Mouse (Mus musculus): ENCODE measurements around the gene Ube2e1. TPM values are rescaled to one million over a fixed set of nuclear protein-coding genes. Genes with fewer than 3 reads are reported as not detected.

Gene Ube2e1
- 78.6 and 79.2 TPM in 2 replicates for total RNA-seq (2021)
- long read RNA-seq, transcript Ube2e1-201 (6 exons, 1,408 nt): major isoform, 18 of 26 reads
- long read RNA-seq, partial matches to known transcripts: 1 of 26 reads
- long read RNA-seq, other reads (novel, unspliced or antisense): 7 of 26 reads

DNA sequence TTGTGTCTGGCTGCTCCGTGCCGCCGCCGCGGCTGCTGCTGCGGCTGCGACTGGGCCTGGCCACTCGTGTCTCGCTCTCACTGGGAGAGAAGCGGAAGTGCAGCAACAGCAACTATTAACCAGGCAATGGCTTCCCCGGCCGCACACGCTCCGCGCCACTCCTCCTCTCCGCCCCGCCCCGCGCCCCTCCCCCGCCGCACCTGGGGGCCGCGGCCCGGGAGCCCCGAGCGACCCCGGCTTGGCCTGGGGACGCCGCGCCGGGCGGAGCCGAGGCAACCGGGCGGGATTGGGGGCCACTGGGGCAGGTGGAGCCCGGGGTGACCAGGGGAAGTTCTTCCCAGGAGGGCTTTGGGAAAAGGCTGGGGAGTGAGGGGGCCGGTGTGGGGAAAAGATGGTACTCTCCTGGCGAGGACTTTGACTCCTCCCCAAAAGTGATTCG lies at the start of gene Ube2e1:
Gene Ube2e1 (minus strand): TSS at position 167 of the 439 bp plus-strand sequence.
- DNase-seq: peak; percentile 78

DNA sequence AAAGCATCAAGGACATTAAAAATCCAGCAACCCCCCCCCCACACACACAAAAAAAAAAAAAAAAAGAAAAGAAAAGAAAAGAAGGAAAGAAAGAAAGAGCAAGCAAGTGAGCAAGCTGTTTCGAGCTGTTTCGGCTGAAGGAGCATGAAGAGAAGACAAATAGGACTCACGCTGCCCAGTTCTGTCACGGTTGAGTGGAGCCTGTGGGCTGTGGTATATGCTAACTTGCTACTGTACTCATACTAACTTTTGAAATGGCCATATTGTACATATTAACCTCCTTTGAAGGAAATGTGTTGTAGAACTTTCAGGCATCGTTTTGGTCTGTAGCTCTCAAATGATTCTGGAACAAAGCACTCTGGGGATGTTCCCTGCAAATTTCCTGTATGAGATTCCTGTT lies 48.2 kb upstream of the Ube2e1 start:
- no peak for DNase-seq

DNA sequence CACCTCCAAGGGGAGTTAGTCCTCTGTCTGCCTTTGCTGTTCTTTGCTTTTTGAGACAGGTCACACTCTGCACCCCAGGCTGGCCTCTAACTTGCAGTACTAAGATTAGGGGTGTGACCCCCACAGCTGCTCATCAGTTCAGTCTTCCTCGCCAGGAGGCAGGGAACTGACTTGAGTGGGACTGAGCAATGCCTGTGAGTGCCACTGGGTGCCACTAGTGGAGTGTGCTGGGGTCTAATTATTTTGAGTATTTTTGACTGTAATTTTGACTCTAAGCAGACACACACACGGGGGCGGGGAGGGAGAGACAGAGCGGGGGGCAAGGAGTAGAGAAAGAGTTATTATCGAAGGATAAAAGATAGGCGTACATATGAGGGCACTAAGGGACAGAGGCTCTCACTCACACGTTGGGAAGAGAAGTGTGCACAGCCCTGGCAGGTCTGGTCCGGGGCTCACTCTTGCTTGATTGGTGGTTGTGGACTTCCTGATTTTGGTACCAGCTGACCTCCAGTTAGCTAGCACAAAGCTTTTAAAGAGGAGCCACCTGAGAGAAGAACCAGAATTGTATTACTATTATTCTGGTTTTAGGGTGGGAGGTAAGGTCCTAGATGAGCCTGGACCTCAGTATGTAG lies 46.4 kb upstream of the Ube2e1 start:
- DNase-seq: no peak

DNA sequence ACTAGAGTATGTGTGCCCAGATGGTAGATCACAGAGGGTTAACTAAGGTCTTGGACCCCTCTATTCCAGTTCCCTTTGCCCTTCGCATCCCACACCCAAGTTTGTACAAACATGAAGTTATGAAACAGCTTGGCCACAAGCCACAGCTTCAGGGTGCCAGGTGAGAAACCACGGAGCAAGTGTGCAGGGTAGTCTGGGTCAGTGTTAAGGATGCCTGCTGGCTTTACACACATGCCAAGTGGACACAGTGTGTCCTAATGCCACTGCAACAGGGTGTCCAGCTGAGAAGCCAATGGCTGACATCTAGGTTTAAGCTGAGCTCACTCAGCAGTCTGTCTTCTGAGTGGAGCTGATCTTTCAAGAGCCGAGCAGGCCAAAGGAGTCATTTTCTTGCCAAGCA lies 44.5 kb upstream of the Ube2e1 start:
- DNase-seq: no peak

DNA sequence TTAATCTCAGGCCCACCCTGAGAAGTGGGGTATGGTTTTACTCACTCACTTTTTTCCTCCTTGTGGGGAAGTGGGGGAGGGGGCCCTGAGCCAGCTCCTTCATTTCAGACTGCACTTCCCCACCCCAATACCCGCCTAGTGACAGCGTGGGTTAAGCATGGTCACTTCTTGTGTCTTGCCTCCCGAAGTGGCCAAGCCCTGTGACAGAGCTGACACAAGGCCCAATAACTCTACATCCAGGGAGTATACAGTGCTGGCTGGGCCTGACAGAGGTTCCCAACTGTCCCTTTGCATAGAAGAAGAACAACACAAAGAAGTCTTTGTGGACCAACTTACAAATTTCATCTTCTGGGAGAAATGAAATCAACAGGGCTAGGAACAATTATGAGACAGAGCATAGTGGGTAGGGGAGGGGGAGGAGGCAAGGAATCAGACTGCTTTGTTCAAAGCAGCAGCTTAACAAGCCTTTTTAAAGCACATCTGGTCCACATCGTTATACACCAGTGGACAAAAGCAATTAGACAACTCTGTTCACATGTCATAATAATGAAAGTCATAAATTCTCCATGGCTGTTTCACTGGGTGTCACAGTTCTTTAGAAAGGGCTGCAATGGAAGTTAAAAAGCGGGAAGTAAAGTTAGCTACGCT lies 42.2 kb upstream of the Ube2e1 start:
- DNase-seq: no peak

DNA sequence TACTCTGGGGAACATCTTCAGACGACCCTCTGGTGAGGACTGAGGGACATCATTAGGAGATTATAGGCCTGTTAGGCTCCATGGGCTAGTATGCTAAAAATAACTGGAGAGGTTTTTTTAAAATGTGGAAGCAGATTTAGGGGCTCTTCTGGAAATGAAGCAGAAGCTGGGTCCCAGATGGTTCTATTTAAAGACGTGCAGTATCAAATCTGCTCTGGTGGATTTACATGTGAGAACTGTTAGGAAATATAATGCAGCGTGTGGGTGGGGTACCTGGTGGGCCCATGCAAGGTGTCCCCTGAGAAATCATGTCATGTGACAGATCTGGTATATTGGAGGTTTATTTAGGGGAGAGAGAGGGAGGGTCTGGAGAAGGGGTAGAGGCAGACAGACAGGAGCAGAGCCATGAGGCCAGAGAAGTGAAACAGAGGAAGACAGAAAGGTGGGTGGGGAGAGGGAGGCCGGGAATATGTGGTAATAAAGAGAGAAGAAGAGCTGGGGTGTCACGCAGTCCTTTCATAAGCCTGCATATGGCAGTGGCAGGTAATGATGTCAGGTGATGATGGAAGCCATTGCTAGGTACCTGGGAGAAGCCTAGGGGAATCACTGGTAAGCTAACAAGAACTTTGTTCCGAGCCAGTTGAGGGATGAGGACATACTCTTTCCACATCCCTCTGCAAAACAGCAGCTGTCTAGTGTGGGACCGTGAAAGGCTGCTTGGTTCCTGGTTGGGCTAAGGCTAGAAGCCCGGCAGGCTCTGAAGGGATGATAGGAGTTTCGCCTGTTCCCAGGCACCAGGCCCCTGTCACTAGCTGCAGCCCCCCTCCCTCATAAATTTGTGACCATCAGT lies 41.3 kb upstream of the Ube2e1 start:
- no peak for DNase-seq

DNA sequence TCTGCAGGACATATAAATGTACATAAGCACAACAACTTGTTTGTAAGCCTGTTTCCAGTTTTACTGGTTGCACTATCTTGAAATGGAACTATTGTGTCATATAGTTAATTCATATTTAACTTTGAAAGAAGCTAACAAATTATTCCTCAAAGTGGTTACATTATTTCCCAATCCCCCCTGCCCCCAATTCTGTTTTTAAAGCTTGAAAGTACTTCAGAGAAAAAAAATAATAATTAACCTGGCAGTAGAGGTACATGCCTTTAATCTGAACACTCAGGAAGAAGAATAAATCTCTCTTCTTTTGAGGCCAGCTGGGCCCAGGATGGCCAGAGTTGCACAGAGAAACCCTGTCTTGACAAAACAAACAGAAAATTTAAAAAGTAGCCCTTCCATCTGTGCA lies 37.4 kb upstream of the Ube2e1 start:
- DNase-seq: no peak

DNA sequence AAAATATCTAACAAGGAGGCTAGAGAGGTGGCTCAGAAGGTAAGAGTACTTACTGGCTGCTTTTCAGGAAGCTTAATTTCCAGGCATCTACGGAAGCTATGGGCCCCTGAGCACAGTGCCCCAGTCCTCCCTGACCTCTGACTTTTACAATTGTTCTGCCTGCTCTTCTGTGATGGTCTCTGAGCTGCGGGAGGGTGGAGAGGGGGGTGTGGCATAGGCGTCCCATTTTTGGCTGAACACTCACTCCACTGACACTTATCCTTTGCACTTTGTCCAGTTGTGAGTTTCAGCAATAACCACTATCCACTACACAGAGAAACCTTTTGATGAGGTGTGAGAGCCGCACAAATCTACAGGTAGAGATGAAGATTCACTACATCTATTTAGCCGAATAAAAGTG lies 35.4 kb upstream of the Ube2e1 start:
- DNase-seq: no peak

DNA sequence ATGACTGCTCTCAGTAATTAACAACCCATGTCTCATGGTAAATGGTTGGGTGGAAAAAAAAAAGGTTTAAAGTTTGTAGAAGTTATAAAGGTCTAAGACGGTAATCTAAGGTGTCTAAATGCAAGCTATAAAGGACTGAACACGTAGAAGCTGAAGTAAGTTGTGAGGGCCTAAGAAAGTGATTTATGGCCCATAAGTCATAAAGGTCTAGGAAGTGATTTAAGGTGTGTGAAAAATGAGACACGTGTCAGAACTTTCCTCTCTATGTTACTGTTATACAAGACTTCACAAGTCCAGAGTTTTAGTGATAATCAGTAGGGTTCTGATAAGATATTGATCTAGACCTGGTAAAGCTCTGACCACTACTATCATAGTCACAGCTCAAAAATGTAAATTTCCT lies 32.7 kb upstream of the Ube2e1 start:
- no peak for DNase-seq

DNA sequence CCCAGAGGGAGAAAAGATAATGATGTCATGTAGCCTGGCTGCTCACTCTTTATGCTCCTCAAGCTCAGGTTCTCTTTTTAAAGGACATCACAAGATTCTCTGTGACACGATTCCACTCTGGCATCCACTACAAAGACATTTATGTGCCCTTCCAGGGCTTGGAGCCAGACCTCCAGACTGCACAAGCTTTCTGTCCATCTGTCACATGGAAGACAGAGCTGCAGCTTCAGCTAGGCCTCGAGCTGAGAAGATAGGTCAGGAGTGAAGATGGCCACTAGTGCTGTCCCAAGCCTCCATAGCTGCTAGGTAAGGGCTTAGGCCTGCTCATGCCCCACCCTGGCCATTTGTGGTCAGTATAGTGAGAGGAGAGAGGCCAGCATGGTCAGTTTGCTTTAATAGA lies 24.8 kb upstream of the Ube2e1 start:
- DNase-seq: no peak

DNA sequence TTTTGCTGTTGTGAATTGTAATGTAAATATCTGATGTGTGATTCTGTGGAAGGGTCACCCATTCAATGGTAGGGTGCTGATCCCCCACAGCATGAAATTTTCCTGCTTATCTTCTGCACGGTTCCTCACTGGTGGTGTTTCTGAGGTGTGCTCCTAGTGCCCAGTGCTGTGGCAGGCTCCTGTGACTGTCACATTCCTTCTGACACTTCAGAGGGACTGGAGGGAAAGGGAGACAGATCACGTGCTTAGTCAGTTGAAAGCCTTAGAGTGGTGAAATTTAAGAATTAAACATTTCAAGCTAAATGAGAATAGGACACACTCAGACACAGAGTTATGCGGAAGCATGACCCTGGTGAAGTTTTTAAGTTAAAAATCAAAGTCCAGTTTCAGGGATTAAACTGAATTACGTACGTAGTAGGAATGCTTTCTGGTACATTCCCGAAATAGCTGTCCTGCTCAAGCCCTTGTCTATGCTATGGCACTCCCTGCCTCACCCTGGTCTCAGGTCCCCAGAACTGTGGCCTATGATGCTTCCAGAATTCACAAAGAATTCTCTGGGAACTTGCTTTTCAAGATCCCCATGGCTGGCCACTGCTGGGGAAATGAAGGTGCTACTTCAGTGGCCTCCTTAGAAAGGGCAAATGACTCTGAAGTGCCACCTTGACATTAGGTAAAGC lies 24.0 kb upstream of the Ube2e1 start:
- no peak for DNase-seq

DNA sequence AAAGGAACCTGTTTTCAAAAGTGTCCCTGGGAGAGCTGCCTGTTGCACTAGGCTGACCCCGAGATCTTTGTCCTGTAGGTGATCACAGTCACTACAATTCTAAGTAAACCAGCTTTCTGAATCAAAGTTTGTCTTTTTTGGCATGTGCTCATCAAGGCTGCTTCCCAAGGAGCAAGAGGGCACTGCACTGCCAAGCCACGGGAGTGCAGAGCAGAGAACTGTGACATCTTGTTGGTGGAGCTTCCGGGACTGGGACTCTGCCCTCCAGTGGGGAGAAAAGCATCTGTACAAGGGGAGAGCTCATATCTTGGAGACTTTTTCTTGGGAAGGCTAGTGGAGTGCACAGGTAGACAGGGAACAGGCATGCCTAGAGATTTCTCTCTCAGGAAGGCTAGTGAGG lies 21.9 kb upstream of the Ube2e1 start:
- no peak for DNase-seq

DNA sequence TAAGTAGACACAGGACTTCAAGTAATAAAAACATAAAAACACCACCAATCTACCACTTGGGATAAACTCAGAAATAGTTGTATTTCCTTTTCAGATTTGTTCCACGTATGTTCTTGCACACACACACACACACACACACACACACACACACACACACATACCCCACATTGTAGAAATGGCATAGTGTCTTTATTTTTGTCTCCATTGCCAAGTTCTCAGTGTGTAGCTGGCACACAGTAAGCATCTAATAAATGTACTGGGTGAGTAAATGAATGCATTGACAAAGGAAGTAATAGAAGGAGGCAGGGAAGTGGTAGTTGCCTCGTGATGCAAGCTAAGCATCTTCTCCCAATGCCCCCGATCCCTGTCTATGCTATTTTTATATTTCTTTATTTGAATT lies 21.3 kb upstream of the Ube2e1 start:
- DNase-seq: no peak

DNA sequence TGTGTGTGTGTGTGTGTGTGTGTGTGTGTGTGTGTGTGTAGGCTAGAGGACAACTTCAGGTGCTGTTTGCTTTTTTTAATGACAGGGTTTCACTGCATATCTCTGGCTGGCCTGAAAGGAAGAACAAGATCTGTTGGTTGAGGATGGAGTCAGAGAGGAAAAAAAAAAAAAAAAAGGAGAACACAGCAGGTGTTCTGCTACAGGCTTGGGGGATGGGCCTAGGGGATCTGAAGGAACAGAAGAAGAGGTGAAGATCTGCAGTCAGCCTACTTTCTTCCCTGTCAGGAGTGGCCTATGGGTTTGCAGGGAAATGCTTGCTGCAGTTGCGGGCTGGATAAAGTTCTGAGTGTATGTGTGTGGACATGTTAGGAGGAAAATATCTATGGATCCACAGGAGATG lies 19.0 kb upstream of the Ube2e1 start:
- no peak for DNase-seq

DNA sequence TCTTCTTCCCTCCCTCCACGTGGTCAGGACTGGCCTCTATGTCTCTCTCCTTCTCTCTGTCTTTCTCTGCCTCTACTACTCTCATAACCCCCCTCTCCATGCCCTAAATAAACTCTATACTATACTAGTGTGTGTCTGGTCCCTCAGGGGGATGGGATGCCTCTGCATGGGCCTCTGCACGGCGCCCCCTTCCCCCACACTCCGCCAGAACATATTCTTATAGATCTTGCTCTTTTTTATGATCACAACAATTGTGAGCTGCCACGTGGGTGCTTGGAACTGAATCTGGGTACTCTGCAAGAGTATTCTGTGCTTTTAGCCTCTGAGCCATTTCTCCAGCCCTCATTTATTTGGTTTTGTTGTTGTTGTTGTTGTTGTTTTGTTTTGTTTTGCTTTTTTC lies 18.2 kb upstream of the Ube2e1 start:
- no peak for DNase-seq

DNA sequence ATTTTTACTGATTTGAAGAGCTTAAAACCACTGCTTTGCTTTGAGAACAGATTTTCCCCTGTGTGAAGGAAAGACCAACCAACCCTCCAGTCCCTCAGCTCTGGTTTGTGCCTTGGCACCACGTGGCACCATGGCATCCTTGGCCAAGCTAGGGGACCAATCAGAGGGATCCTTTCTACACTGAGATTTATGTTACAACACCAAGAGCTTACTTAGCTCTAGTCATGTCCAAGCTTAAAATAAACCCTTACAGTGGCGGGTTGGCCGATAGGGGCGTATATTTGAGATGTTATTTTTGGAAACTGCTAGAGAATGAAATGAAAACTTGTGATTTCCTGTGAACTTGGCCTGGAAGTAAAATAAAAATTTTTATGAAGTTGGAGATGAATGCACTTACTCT lies 11.9 kb upstream of the Ube2e1 start:
- no peak for DNase-seq

DNA sequence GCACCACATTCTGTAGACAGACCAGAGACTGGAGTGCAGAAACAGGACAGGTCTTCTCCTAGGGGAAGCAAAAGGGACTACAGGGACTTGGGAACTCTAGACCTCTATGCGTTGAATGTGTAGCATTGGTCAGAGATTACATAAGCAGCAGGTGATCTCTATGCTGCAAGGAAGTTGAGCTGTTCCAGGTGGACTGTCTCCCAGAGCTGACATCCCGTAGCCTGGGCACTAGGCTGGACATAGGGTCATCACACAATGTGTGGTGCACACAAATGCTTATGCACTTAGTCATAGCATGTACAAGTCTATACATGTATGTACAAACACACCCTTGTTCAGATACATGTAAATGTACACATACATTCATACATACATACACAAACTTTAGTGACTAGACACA lies 11.1 kb upstream of the Ube2e1 start:
- DNase-seq: no peak

DNA sequence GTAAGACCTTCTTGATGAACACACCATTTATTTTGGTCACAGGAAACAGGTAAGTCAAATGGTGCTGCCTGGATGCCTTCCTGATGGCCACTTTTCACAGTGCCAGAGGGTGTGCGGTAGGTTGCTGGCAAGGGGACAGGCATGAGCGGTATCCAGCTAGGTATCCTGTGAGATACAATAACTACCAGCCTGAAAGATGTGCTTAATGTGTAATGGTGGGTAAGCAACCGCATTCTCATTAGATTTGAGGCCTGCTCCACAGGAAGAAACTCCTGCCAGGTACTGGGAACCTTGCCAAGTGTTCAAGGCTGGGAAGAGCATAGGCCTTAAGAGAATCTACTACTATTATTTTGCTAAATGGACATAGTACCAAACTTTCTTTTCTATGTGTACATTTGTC lies 9.4 kb upstream of the Ube2e1 start:
- DNase-seq: peak; percentile 37

DNA sequence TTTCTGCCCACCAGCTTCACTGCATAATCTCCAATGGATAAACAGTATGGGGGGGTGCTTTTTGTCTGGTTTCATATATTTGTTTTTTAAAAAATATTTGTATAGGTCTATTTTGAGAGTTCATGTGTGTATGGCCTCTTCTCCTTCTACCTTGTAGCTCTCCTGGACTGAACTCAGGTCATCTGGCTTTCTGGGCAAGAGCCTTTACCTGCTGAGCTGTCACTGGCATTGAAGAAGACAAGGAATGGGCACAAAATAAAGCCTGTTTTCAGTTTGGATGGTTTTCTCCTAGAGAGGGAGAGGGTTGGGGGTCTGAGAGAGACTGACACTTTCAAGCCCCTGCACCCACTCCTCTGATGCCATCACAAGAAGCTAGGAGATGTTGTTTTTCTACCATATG lies 4.4 kb upstream of the Ube2e1 start:
- DNase-seq: no peak

DNA sequence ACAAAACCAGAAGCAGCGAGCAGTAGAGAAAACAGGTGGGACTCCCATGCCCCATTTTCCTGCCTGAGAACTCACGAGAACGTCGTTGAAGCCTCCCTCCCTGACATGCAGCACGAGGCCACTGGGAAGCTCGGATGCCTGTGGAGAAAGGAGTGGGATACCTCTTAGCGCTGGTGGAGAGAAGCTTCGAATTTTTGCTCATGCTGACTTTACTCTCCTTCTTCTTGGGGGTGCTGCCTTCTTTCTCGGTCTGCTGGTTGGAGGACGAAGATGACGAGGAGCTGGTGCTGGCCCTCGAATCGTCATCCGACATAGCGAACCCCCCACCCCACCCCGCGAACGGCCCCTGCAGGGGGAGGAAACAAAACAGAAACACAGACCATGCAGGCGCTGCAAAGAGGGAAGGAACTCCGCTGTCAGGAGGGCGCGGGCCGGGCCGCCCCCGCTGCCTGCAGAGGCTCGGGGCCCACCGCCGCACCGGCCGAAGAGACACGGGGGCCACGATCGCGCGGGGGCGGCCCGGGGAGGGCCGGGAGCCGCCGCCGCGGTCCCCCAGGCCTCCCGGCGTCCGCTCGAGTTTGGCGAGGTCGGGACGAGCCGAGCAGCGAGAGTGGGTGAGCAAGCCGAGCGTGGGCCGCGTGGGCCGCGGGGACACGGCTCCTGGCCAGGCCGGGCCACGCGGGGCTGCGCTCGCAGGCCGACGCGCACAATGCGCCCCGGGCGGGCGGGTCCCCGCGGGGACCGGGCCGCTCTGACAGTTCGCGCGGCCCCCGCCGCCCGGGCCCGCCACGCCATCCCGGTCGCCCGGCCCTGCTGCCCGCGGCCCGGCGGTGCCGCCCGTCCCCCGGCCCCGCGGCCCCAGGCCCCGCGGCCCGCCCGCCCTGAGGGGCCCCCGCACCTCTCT lies 618 bp downstream of the Ube2e1 start:
- peak; percentile 45 for DNase-seq

DNA sequence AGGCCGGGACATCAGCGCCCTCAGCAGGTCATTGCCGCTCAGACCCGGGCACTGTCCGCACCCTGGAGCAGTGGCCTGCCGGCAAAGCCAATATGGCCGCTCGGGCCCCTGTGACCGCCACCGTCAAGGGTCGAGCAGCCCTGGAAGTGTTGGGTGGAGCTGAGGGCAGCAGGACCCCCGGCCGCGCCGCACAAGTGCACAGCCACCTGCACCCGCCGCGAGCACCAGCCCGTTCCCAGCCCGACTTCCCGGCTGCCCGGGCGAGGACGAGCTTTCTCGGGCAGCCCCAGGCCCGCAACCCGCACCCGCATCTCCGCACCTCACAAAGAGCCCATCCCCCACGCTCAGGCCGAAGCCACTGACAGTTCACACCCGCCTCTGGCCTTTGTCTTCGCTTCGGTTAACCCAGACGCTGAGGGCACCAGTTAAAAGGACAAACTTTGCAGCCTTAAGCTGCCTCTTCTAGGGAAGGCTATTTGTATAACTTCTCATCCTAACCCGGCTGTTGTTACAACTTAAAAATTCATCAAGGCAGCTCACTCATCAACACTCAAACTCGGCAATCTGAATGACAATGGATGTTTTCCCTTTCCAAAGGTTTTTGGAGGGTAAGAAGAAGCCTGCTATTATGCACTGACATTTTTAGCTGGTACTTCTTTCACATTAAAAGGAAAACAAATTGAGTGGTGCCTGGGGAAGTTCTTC lies 4.5 kb downstream of the Ube2e1 start:
- DNase-seq: peak; percentile 35
